Mouse (Mus musculus) gastrocnemius, adult 8-10 months (tissue): ENCODE measurements around the gene Atp6v0b. TPM values are rescaled to one million over a fixed set of nuclear protein-coding genes. Genes with fewer than 3 reads are reported as not detected.

Source experiments
- DNase-seq, 2 experiments: peaks; one replicate each; pipeline ENCODE4 v3.0.0; 2022; ENCODE audit warnings: low spot score in 2 of 2
- total RNA-seq, 4 experiments: library from RNA; stranded (reverse); gene quantifications; 2 replicates each; pipeline ENCODE4 v1.2.4; 2022

The Atp6v0b gene
- total RNA-seq, 4 experiments from 2014 or later: 86.6 to 96.0 (median 94.8) TPM

GRCm38 (mm10) chr4:117873615-117874014 is 13.5 kb downstream of the Atp6v0b start:
- no peak for DNase-seq

GRCm38 (mm10) chr4:117872471-117872886 is 14.7 kb downstream of the Atp6v0b start, which contains the start of gene Ccdc24:
Ccdc24 (minus strand) TSS chr4:117872557.
- DNase-seq: no peak

GRCm38 (mm10) chr4:117871787-117872186 is 15.3 kb downstream of the Atp6v0b start:
- no peak for DNase-seq

- DNase-seq: no peak
These were observed 16.7 kb downstream of the Atp6v0b start for GRCm38 (mm10) chr4:117870437-117870836.

- DNase-seq: no peak
These were observed 17.8 kb downstream of the Atp6v0b start for GRCm38 (mm10) chr4:117869317-117869716.

GRCm38 (mm10) chr4:117867823-117868222 is 19.3 kb downstream of the Atp6v0b start:
- no peak for DNase-seq

GRCm38 (mm10) chr4:117867000-117867399 is 20.1 kb downstream of the Atp6v0b start:
- DNase-seq: no peak

GRCm38 (mm10) chr4:117866083-117866482 is 21.1 kb downstream of the Atp6v0b start:
- peak; percentile 71 to 86 for DNase-seq

GRCm38 (mm10) chr4:117862823-117863222 is 24.3 kb downstream of the Atp6v0b start:
- DNase-seq: no peak

GRCm38 (mm10) chr4:117860570-117860969 is 26.6 kb downstream of the Atp6v0b start:
- DNase-seq: no peak

- DNase-seq: peak; percentile 40 to 68
These were observed 28.3 kb downstream of the Atp6v0b start for GRCm38 (mm10) chr4:117858794-117859193.

GRCm38 (mm10) chr4:117855146-117855545 is 32.0 kb downstream of the Atp6v0b start:
- no peak for DNase-seq

GRCm38 (mm10) chr4:117852152-117852868 is 34.8 kb downstream of the Atp6v0b start:
- no peak for DNase-seq

GRCm38 (mm10) chr4:117850871-117851270 is 36.3 kb downstream of the Atp6v0b start:
- no peak for DNase-seq

- peak in 1 of 2 experiments; percentile 73 for DNase-seq
These were observed 37.0 kb downstream of the Atp6v0b start for GRCm38 (mm10) chr4:117850176-117850575.

- DNase-seq: no peak
These were observed 37.6 kb downstream of the Atp6v0b start for GRCm38 (mm10) chr4:117849506-117849905.

GRCm38 (mm10) chr4:117849063-117849462 is 38.1 kb downstream of the Atp6v0b start:
- DNase-seq: no peak

GRCm38 (mm10) chr4:117847011-117847410 is 40.1 kb downstream of the Atp6v0b start:
- no peak for DNase-seq

GRCm38 (mm10) chr4:117846261-117846660 is 40.9 kb downstream of the Atp6v0b start:
- DNase-seq: no peak

- DNase-seq: no peak
These were observed 41.8 kb downstream of the Atp6v0b start for GRCm38 (mm10) chr4:117845316-117845715.

GRCm38 (mm10) chr4:117844467-117844866 is 42.7 kb downstream of the Atp6v0b start:
- DNase-seq: no peak

- no peak for DNase-seq
These were observed 44.0 kb downstream of the Atp6v0b start for GRCm38 (mm10) chr4:117843101-117843500.

- no peak for DNase-seq
These were observed 45.6 kb downstream of the Atp6v0b start for GRCm38 (mm10) chr4:117841566-117841965.
